Mouse (Mus musculus) adrenal gland, adult 8-10 months (tissue): ENCODE data around the gene Pgp. TPM values are rescaled to one million over a fixed set of nuclear protein-coding genes. Genes with fewer than 3 reads are reported as not detected.

Experiments
- DNase-seq: peaks from one replicate; pipeline ENCODE4 v3.0.0; 2022
- total RNA-seq, 4 experiments: library from RNA; stranded (reverse); gene quantifications; 2 replicates each; pipeline ENCODE4 v1.2.4; 2022

Gene Pgp
- total RNA-seq, 4 experiments from 2014 or later: 105 to 116 (median 107) TPM

- no peak for DNase-seq
Observed at GRCm38 (mm10) chr17:24461580-24461979, 8.6 kb upstream of the Pgp start.

- DNase-seq: no peak
Observed at GRCm38 (mm10) chr17:24462932-24463331, 7.3 kb upstream of the Pgp start.

- DNase-seq: no peak
Observed at GRCm38 (mm10) chr17:24463374-24464133, 6.6 kb upstream of the Pgp start.

- DNase-seq: no peak
Observed at GRCm38 (mm10) chr17:24468636-24469246, 1.5 kb upstream of the Pgp start.

- DNase-seq: no peak
Observed at GRCm38 (mm10) chr17:24469336-24469909, 769 bp upstream of the Pgp start.

GRCm38 (mm10) chr17:24470701-24471527, 722 bp downstream of the Pgp start:
- no peak for DNase-seq

GRCm38 (mm10) chr17:24472512-24472911, 2.3 kb downstream of the Pgp start:
- peak; percentile 82 for DNase-seq

- DNase-seq: no peak
Observed at GRCm38 (mm10) chr17:24473612-24474275, 3.6 kb downstream of the Pgp start, which contains the start of gene Bricd5. TSS of gene Bricd5 (plus strand) at chr17:24473884.

GRCm38 (mm10) chr17:24474557-24474956, 4.4 kb downstream of the Pgp start:
- DNase-seq: no peak

GRCm38 (mm10) chr17:24475586-24475985, 5.4 kb downstream of the Pgp start:
- no peak for DNase-seq

- DNase-seq: no peak
Observed at GRCm38 (mm10) chr17:24476022-24476776, 6.0 kb downstream of the Pgp start.

- no peak for DNase-seq
Observed at GRCm38 (mm10) chr17:24477053-24477984, 7.1 kb downstream of the Pgp start.

- DNase-seq: no peak
Observed at GRCm38 (mm10) chr17:24477985-24478600, 7.9 kb downstream of the Pgp start.

- peak; percentile 94 for DNase-seq
Observed at GRCm38 (mm10) chr17:24478663-24479380, 8.6 kb downstream of the Pgp start, which contains the start of gene Mlst8. TSS of gene Mlst8 (minus strand) at chr17:24479078.

- no peak for DNase-seq
Observed at GRCm38 (mm10) chr17:24479431-24479830, 9.2 kb downstream of the Pgp start.

GRCm38 (mm10) chr17:24480201-24480826, 10.1 kb downstream of the Pgp start:
- no peak for DNase-seq

- DNase-seq: no peak
Observed at GRCm38 (mm10) chr17:24481027-24481815, 11.0 kb downstream of the Pgp start.

GRCm38 (mm10) chr17:24483495-24483894, 13.3 kb downstream of the Pgp start:
- no peak for DNase-seq
